Mouse (Mus musculus): ENCODE measurements around the gene Rassf5. TPM values are rescaled to one million over a fixed set of nuclear protein-coding genes. Genes with fewer than 3 reads are reported as not detected.
A peak's percentile ranks its signal among the peaks of the same experiment; 100 is the strongest.

The Rassf5 gene
- total and polyA plus RNA-seq, 2 experiments from 2014 or later, result 8.3 to 12.9 TPM

GRCm38 (mm10) chr1:131209971-131210426 is 35.1 kb downstream of the Rassf5 start:
- H3K36me3 ChIP-seq (ENCODE audit: insufficient read depth, low read length), result no peaks in the 10 kb centered on the region
- no peaks in the 10 kb centered on the region for H3K9me3 ChIP-seq (ENCODE audit: low read length)
- peak overlapping the region; percentile 63 for H3K27ac ChIP-seq
- 32% methylated on average over 8 of the region's 8 CpGs for WGBS
- H3K4me3 ChIP-seq (ENCODE audit: low read length), result no peak overlapping the region
- ATAC-seq (peak; percentile 77), DNase-seq (ENCODE audit: low spot score) (peak; percentile 75)
- H3K4me1 ChIP-seq (ENCODE audit: insufficient read depth, low read length), result peaks cover 7% of the 10 kb centered on the region; the same call in 1 of the 2 replicates
- no peak overlapping the region for H3K4me2 ChIP-seq (ENCODE audit: low read depth, low read length)
- peak; percentile 57 for TF ChIP-seq CTCF (IDR thresholded peaks at IDR 0.05; ENCODE audit: low read depth)
- no peaks in the 10 kb centered on the region for H3K27me3 ChIP-seq (ENCODE audit: insufficient read depth, low read length)
- H3K9ac ChIP-seq (replicated peaks; ENCODE audit: low read length), result no peak overlapping the region

- Histone ChIP-seq H3K27ac (no peak overlapping the region), H3K36me3 (ENCODE audit: insufficient read depth, low read length) (no peaks in the 10 kb centered on the region), H3K9ac (replicated peaks; ENCODE audit: low read length) (no peak overlapping the region), H3K9me3 (ENCODE audit: low read length) (no peaks in the 10 kb centered on the region), H3K4me2 (ENCODE audit: low read depth, low read length) (no peak overlapping the region), H3K4me3 (ENCODE audit: low read length) (no peak overlapping the region), H3K4me1 (ENCODE audit: insufficient read depth, low read length) (peaks cover 7% of the 10 kb centered on the region; the same call in 1 of the 2 replicates), H3K27me3 (ENCODE audit: insufficient read depth, low read length) (no peaks in the 10 kb centered on the region)
- no peak for TF ChIP-seq CTCF (IDR thresholded peaks at IDR 0.05; ENCODE audit: low read depth)
- WGBS, result 56% methylated on average over 6 of the region's 6 CpGs
- no peak for DNase-seq (ENCODE audit: low spot score)
- ATAC-seq, result no peak
Measured at GRCm38 (mm10) chr1:131208800-131209199, 36.3 kb downstream of the Rassf5 start.

- no peak overlapping the region for H3K9ac ChIP-seq (replicated peaks; ENCODE audit: low read length)
- no peak overlapping the region for H3K4me2 ChIP-seq (ENCODE audit: low read depth, low read length)
- H3K9me3 ChIP-seq (ENCODE audit: low read length), result no peaks in the 10 kb centered on the region
- no peak for TF ChIP-seq CTCF (IDR thresholded peaks at IDR 0.05; ENCODE audit: low read depth)
- no peaks in the 10 kb centered on the region for H3K36me3 ChIP-seq (ENCODE audit: insufficient read depth, low read length)
- WGBS, result 88% methylated on average over 5 of the region's 5 CpGs
- peaks cover 6% of the 10 kb centered on the region; the same call in 1 of the 2 replicates for H3K4me1 ChIP-seq (ENCODE audit: insufficient read depth, low read length)
- ATAC-seq, result no peak
- H3K27ac ChIP-seq, result no peak overlapping the region
- H3K4me3 ChIP-seq (ENCODE audit: low read length), result no peak overlapping the region
- no peak for DNase-seq (ENCODE audit: low spot score)
- H3K27me3 ChIP-seq (ENCODE audit: insufficient read depth, low read length), result no peaks in the 10 kb centered on the region
Measured at GRCm38 (mm10) chr1:131208081-131208480, 37.0 kb downstream of the Rassf5 start.

- H3K9me3 ChIP-seq (ENCODE audit: low read length), result no peaks in the 10 kb centered on the region
- ATAC-seq, result peak; percentile 39
- 4% methylated on average over 5 of the region's 5 CpGs for WGBS
- H3K27ac ChIP-seq, result no peak overlapping the region
- DNase-seq (ENCODE audit: low spot score), result peak; percentile 81
- H3K4me1 ChIP-seq (ENCODE audit: insufficient read depth, low read length), result peaks cover 4% of the 10 kb centered on the region; the same call in 1 of the 2 replicates
- no peak overlapping the region for H3K9ac ChIP-seq (replicated peaks; ENCODE audit: low read length)
- no peaks in the 10 kb centered on the region for H3K36me3 ChIP-seq (ENCODE audit: insufficient read depth, low read length)
- H3K4me3 ChIP-seq (ENCODE audit: low read length), result no peak overlapping the region
- no peaks in the 10 kb centered on the region for H3K27me3 ChIP-seq (ENCODE audit: insufficient read depth, low read length)
- no peak overlapping the region for H3K4me2 ChIP-seq (ENCODE audit: low read depth, low read length)
- peak; percentile 80 for TF ChIP-seq CTCF (IDR thresholded peaks at IDR 0.05; ENCODE audit: low read depth)
Measured at GRCm38 (mm10) chr1:131207531-131207930, 37.5 kb downstream of the Rassf5 start.

- WGBS, result 88% methylated on average over 5 of the region's 5 CpGs
Measured at GRCm38 (mm10) chr1:131206342-131206741, 38.7 kb downstream of the Rassf5 start.

GRCm38 (mm10) chr1:131204461-131204860 is 40.6 kb downstream of the Rassf5 start:
- ATAC-seq (no peak), DNase-seq (ENCODE audit: low spot score) (no peak)
- WGBS, result 78% methylated on average over 8 of the region's 8 CpGs
- no peaks in the 10 kb centered on the region for H3K36me3 ChIP-seq (ENCODE audit: insufficient read depth, low read length)
- H3K4me3 ChIP-seq (ENCODE audit: low read length), result no peak overlapping the region
- no peak for TF ChIP-seq CTCF (IDR thresholded peaks at IDR 0.05; ENCODE audit: low read depth)
- H3K9ac ChIP-seq (replicated peaks; ENCODE audit: low read length), result no peak overlapping the region
- no peak overlapping the region for H3K4me2 ChIP-seq (ENCODE audit: low read depth, low read length)
- H3K27ac ChIP-seq, result no peak overlapping the region
- no peaks in the 10 kb centered on the region for H3K9me3 ChIP-seq (ENCODE audit: low read length)
- H3K4me1 ChIP-seq (ENCODE audit: insufficient read depth, low read length), result peaks cover under 1% of the 10 kb centered on the region; the same call in 1 of the 2 replicates
- no peaks in the 10 kb centered on the region for H3K27me3 ChIP-seq (ENCODE audit: insufficient read depth, low read length)

More at GRCm38 (mm10) chr1:131206342-131206741, 38.7 kb downstream of the Rassf5 start:
- Histone ChIP-seq H3K27ac (no peak overlapping the region), H3K27me3 (ENCODE audit: insufficient read depth, low read length) (no peaks in the 10 kb centered on the region), H3K4me1 (ENCODE audit: insufficient read depth, low read length) (peaks cover 4% of the 10 kb centered on the region; the same call in 1 of the 2 replicates), H3K36me3 (ENCODE audit: insufficient read depth, low read length) (no peaks in the 10 kb centered on the region), H3K4me2 (ENCODE audit: low read depth, low read length) (no peak overlapping the region), H3K9me3 (ENCODE audit: low read length) (no peaks in the 10 kb centered on the region), H3K9ac (replicated peaks; ENCODE audit: low read length) (no peak overlapping the region), H3K4me3 (ENCODE audit: low read length) (no peak overlapping the region)
- ATAC-seq (no peak), DNase-seq (ENCODE audit: low spot score) (no peak)
- TF ChIP-seq CTCF (IDR thresholded peaks at IDR 0.05; ENCODE audit: low read depth), result no peak

GRCm38 (mm10) chr1:131201391-131201790 is 43.7 kb downstream of the Rassf5 start:
- H3K9me3 ChIP-seq (ENCODE audit: low read length), result no peaks in the 10 kb centered on the region
- TF ChIP-seq CTCF (IDR thresholded peaks at IDR 0.05; ENCODE audit: low read depth), result no peak
- no peak for DNase-seq (ENCODE audit: low spot score)
- no peak overlapping the region for H3K27ac ChIP-seq
- no peak overlapping the region for H3K9ac ChIP-seq (replicated peaks; ENCODE audit: low read length)
- H3K36me3 ChIP-seq (ENCODE audit: insufficient read depth, low read length), result no peaks in the 10 kb centered on the region
- 84% methylated on average over 4 of the region's 4 CpGs for WGBS
- ATAC-seq, result no peak
- no peak overlapping the region for H3K4me3 ChIP-seq (ENCODE audit: low read length)
- no peaks in the 10 kb centered on the region for H3K27me3 ChIP-seq (ENCODE audit: insufficient read depth, low read length)
- H3K4me2 ChIP-seq (ENCODE audit: low read depth, low read length), result no peak overlapping the region
- H3K4me1 ChIP-seq (ENCODE audit: insufficient read depth, low read length), result no peaks in the 10 kb centered on the region
